Mouse (Mus musculus) embryonic facial prominence, embryonic 11.5 days (tissue): ENCODE results near the gene D330045A20Rik. TPM values are rescaled to one million over a fixed set of nuclear protein-coding genes. Genes with fewer than 3 reads are reported as not detected.
"Not testable (repeated sequence)": the region's sequence is repeated elsewhere in the genome, so short reads cannot be mapped to it uniquely, and the experiment has no call there.

Experiments used
- ATAC-seq: fragments of 200-750 bp; cut with Nextera tagmentation; replicated peaks from 2 replicates; pipeline ENCODE4 v1.8.0; 2017; ENCODE audit warnings: low read depth; ENCODE audit not compliant: insufficient number of reproducible peaks, low FRiP score, low TSS enrichment
- DNase-seq: peaks from one replicate; pipeline ENCODE4 v3.0.0-alpha.2; 2015; ENCODE audit warnings: low spot score
- H3K27ac ChIP-seq: fragments of 300-500 bp; sonication (generic); replicated peaks from 2 replicates; pipeline ENCODE4 v1.5.1; 2014; ENCODE audit warnings: mild to moderate bottlenecking, low read depth, low read length, control low read depth
- H3K27me3 ChIP-seq: fragments of 300-500 bp; sonication (generic); 2 replicates; pipeline ENCODE4 v1.6.1; 2014; ENCODE audit warnings: mild to moderate bottlenecking, low read length, moderate library complexity, mixed read lengths; ENCODE audit not compliant: control insufficient read depth, insufficient read depth
- H3K36me3 ChIP-seq: fragments of 300-500 bp; sonication (generic); replicated peaks from 2 replicates; pipeline ENCODE4 v1.6.1; 2014; ENCODE audit warnings: low read depth, mild to moderate bottlenecking, low read length, moderate library complexity, mixed read lengths; ENCODE audit not compliant: control insufficient read depth, insufficient read depth
- H3K4me1 ChIP-seq: fragments of 300-500 bp; sonication (generic); 2 replicates; pipeline ENCODE4 v1.6.1; 2014; ENCODE audit warnings: low read length, mixed read lengths; ENCODE audit not compliant: control insufficient read depth, insufficient read depth
- H3K4me2 ChIP-seq: fragments of 300-500 bp; sonication (generic); 2 replicates; pipeline ENCODE4 v1.6.1; 2014; ENCODE audit warnings: low read depth, mild to moderate bottlenecking, control low read depth, low read length, moderate library complexity
- H3K4me3 ChIP-seq: fragments of 300-500 bp; sonication (generic); 2 replicates; pipeline ENCODE4 v1.5.1; 2014; ENCODE audit warnings: low read depth, low read length, control low read depth
- H3K9ac ChIP-seq: fragments of 300-500 bp; sonication (generic); replicated peaks from 2 replicates; pipeline ENCODE4 v1.6.1; 2014; ENCODE audit warnings: mild to moderate bottlenecking, control low read depth, low read length
- H3K9me3 ChIP-seq: fragments of 300-500 bp; sonication (generic); replicated peaks from 2 replicates; pipeline ENCODE4 v1.6.1; 2016; ENCODE audit warnings: mild to moderate bottlenecking, low read length, inconsistent platforms, mixed read lengths; ENCODE audit not compliant: control insufficient read depth
- WGBS: fragments of 180-500 bp; shearing (Covaris S2); extraction: QIAGEN DNeasy Blood & Tissue Kit; methylation state at CpG from one replicate; pipeline ENCODE4 v1.1.7; 2014; 5-methylcytosine and 5-hydroxymethylcytosine counted together
- polyA plus RNA-seq: library from polyadenylated mRNA; unstranded; fragments of >200 nt; fragmentation: Nextera tagmentation; extraction: Ambion mirVana; gene quantifications from 2 replicates; pipeline ENCODE4 v1.2.1, GENCODE M21; 2014

D330045A20Rik gene
- polyA plus RNA-seq, result 2.5 and 2.8 TPM in 2 replicates

GRCm38 (mm10) chrX:139480022-139480894, at the start of gene D330045A20Rik:
TSS of gene D330045A20Rik (plus strand) at chrX:139480367.
- Histone ChIP-seq H3K9ac (0 out of 2 replicates have a peak within 1 kb of the TSS, but pooled peaks have one; percentile 28), H3K27ac (no peak within 1 kb of the TSS), H3K4me1 (no peaks in the 10 kb centered on the region), H3K9me3 (no peaks in the 10 kb centered on the region), H3K4me3 (peak within 1 kb of the TSS; percentile 24), H3K36me3 (no peaks in the 10 kb centered on the region), H3K4me2 (peak within 1 kb of the TSS; percentile 40), H3K27me3 (no peaks in the 10 kb centered on the region)
- DNase-seq (peak; percentile 65), ATAC-seq (peak; percentile 75)
- WGBS, result 27% methylated on average over 28 of the region's 28 CpGs

GRCm38 (mm10) chrX:139432550-139432949, 47.6 kb upstream of the D330045A20Rik start:
- Histone ChIP-seq H3K27me3 (no peaks in the 10 kb centered on the region), H3K4me2 (no peak overlapping the region), H3K27ac (no peak overlapping the region), H3K36me3 (no peaks in the 10 kb centered on the region), H3K4me1 (no peaks in the 10 kb centered on the region), H3K9me3 (no peaks in the 10 kb centered on the region), H3K4me3 (no peak overlapping the region), H3K9ac (no peak overlapping the region)
- WGBS, result 85% methylated on average over 2 of the region's 2 CpGs
- no peak for ATAC-seq
- no peak for DNase-seq

- H3K4me1 ChIP-seq, result no peaks in the 10 kb centered on the region
- H3K36me3 ChIP-seq, result no peaks in the 10 kb centered on the region
- no peaks in the 10 kb centered on the region for H3K27me3 ChIP-seq
- no peak overlapping the region for H3K4me3 ChIP-seq
- no peaks in the 10 kb centered on the region for H3K9me3 ChIP-seq
- ATAC-seq (no peak), DNase-seq (no peak)
- no peak overlapping the region for H3K4me2 ChIP-seq
- H3K27ac ChIP-seq, result no peak overlapping the region
- WGBS, result 62% methylated on average over 2 of the region's 2 CpGs
- no peak overlapping the region for H3K9ac ChIP-seq
These were observed 45.0 kb upstream of the D330045A20Rik start for GRCm38 (mm10) chrX:139435202-139435601.

GRCm38 (mm10) chrX:139441057-139441456, 39.1 kb upstream of the D330045A20Rik start:
- DNase-seq, H3K27ac ChIP-seq, H3K27me3 ChIP-seq, H3K36me3 ChIP-seq, H3K4me2 ChIP-seq, H3K4me3 ChIP-seq, H3K9me3 ChIP-seq, H3K4me1 ChIP-seq, H3K9ac ChIP-seq, ATAC-seq: not testable (repeated sequence)
- WGBS, result 92% methylated on average over 22 of the region's 22 CpGs

GRCm38 (mm10) chrX:139456812-139457211, 23.4 kb upstream of the D330045A20Rik start:
- Histone ChIP-seq H3K4me3 (no peak overlapping the region), H3K4me2 (no peak overlapping the region), H3K9ac (no peak overlapping the region), H3K27me3 (no peaks in the 10 kb centered on the region), H3K9me3 (no peaks in the 10 kb centered on the region), H3K27ac (no peak overlapping the region), H3K4me1 (no peaks in the 10 kb centered on the region), H3K36me3 (no peaks in the 10 kb centered on the region)
- ATAC-seq, result no peak
- 70% methylated on average over 2 of the region's 2 CpGs for WGBS
- no peak for DNase-seq

GRCm38 (mm10) chrX:139482083-139482482, 1.9 kb downstream of the D330045A20Rik start:
- no peak overlapping the region for H3K4me3 ChIP-seq
- H3K4me2 ChIP-seq, result no peak overlapping the region
- DNase-seq (no peak), ATAC-seq (no peak)
- H3K9ac ChIP-seq, result no peak overlapping the region
- no peaks in the 10 kb centered on the region for H3K27me3 ChIP-seq
- H3K36me3 ChIP-seq, result no peaks in the 10 kb centered on the region
- H3K4me1 ChIP-seq, result no peaks in the 10 kb centered on the region
- H3K27ac ChIP-seq, result no peak overlapping the region
- no peaks in the 10 kb centered on the region for H3K9me3 ChIP-seq
- WGBS, result 66% methylated on average over 7 of the region's 7 CpGs

- Histone ChIP-seq H3K27ac (no peak overlapping the region), H3K4me2 (no peak overlapping the region), H3K9ac (no peak overlapping the region), H3K4me1 (no peaks in the 10 kb centered on the region), H3K9me3 (no peaks in the 10 kb centered on the region), H3K27me3 (no peaks in the 10 kb centered on the region), H3K4me3 (no peak overlapping the region), H3K36me3 (no peaks in the 10 kb centered on the region)
- DNase-seq (no peak), ATAC-seq (no peak)
- WGBS, result 79% methylated on average over 1 of the region's 1 CpGs
These were observed 4.8 kb downstream of the D330045A20Rik start for GRCm38 (mm10) chrX:139484974-139485373.

GRCm38 (mm10) chrX:139516156-139516555, 36.0 kb downstream of the D330045A20Rik start:
- Histone ChIP-seq H3K36me3 (no peaks in the 10 kb centered on the region), H3K27me3 (no peaks in the 10 kb centered on the region), H3K9ac (no peak overlapping the region), H3K27ac (no peak overlapping the region), H3K4me3 (no peak overlapping the region), H3K4me1 (no peaks in the 10 kb centered on the region), H3K9me3 (no peaks in the 10 kb centered on the region), H3K4me2 (no peak overlapping the region)
- 78% methylated on average over 2 of the region's 2 CpGs for WGBS
- ATAC-seq (no peak), DNase-seq (no peak)
